Mouse (Mus musculus) heart, adult 18-20 months (tissue): ENCODE measurements around the gene Gm11146. TPM values are rescaled to one million over a fixed set of nuclear protein-coding genes. Genes with fewer than 3 reads are reported as not detected.

ENCODE experiments used
- DNase-seq, 2 experiments: peaks; one replicate each; pipeline ENCODE4 v3.0.0; 2021 to 2022; ENCODE audit warnings: mixed read lengths in 1 of 2
- long read RNA-seq, 2 experiments: library from polyadenylated mRNA; stranded (forward); transcript quantifications; one replicate each; pipeline ENCODE4 v2.0.0; 2021
- total RNA-seq, 2 experiments: library from RNA; stranded (reverse); gene quantifications; 2 replicates each; pipeline ENCODE4 v1.2.3; 2021

Gene Gm11146
- total RNA-seq = not detected
- long read RNA-seq, experiment 1 = 0 reads
- long read RNA-seq, experiment 2 = 0 reads

GRCm38 (mm10) chr16:77601994-77602393, at the start of gene Gm11146:
Gene Gm11146 (minus strand): TSS chr16:77602094.
- DNase-seq = no peak

- DNase-seq = no peak
These were observed 48.7 kb upstream of the Gm11146 start for GRCm38 (mm10) chr16:77650596-77650995.

- no peak for DNase-seq
These were observed 47.1 kb upstream of the Gm11146 start for GRCm38 (mm10) chr16:77649006-77649405.

- DNase-seq = no peak
These were observed 46.3 kb upstream of the Gm11146 start for GRCm38 (mm10) chr16:77648181-77648580.

GRCm38 (mm10) chr16:77646146-77646545, 44.3 kb upstream of the Gm11146 start:
- no peak for DNase-seq

- DNase-seq = no peak
These were observed 43.1 kb upstream of the Gm11146 start for GRCm38 (mm10) chr16:77644976-77645375.

GRCm38 (mm10) chr16:77643871-77644720, 42.2 kb upstream of the Gm11146 start:
- peak; percentile 65 to 70 for DNase-seq

GRCm38 (mm10) chr16:77643036-77643870, 41.4 kb upstream of the Gm11146 start:
- peak; percentile 52 to 58 for DNase-seq

GRCm38 (mm10) chr16:77636497-77636896, 34.6 kb upstream of the Gm11146 start:
- peak; percentile 28 to 29 for DNase-seq

- no peak for DNase-seq
These were observed 30.5 kb upstream of the Gm11146 start for GRCm38 (mm10) chr16:77632315-77632881.

GRCm38 (mm10) chr16:77622681-77623080, 20.8 kb upstream of the Gm11146 start:
- no peak for DNase-seq

- peak in 1 of 2 experiments; percentile 8 for DNase-seq
These were observed 687 bp upstream of the Gm11146 start for GRCm38 (mm10) chr16:77602581-77602980.

GRCm38 (mm10) chr16:77598787-77599186, 3.1 kb downstream of the Gm11146 start:
- DNase-seq = no peak

GRCm38 (mm10) chr16:77596556-77596955, 5.3 kb downstream of the Gm11146 start:
- peak; percentile 21 to 63 for DNase-seq

GRCm38 (mm10) chr16:77595661-77596060, 6.2 kb downstream of the Gm11146 start:
- peak in 1 of 2 experiments; percentile 26 for DNase-seq

GRCm38 (mm10) chr16:77594553-77594952, 7.3 kb downstream of the Gm11146 start:
- DNase-seq = peak; percentile 71 to 78

- peak; percentile 83 to 87 for DNase-seq
These were observed 8.0 kb downstream of the Gm11146 start for GRCm38 (mm10) chr16:77593828-77594421.

GRCm38 (mm10) chr16:77592986-77593385, 8.9 kb downstream of the Gm11146 start:
- peak; percentile 26 to 53 for DNase-seq

GRCm38 (mm10) chr16:77573036-77573435, 28.9 kb downstream of the Gm11146 start:
- DNase-seq = no peak

- no peak for DNase-seq
These were observed 32.4 kb downstream of the Gm11146 start for GRCm38 (mm10) chr16:77569457-77569856.

GRCm38 (mm10) chr16:77568384-77568783, 33.5 kb downstream of the Gm11146 start:
- DNase-seq = no peak

GRCm38 (mm10) chr16:77562852-77563251, 39.0 kb downstream of the Gm11146 start:
- DNase-seq = no peak
